Mouse (Mus musculus): Measurements from ENCODE around the gene Fnip2. TPM values are rescaled to one million over a fixed set of nuclear protein-coding genes. Genes with fewer than 3 reads are reported as not detected.
A peak's percentile ranks its signal among the peaks of the same experiment; 100 is the strongest.

Gene Fnip2
- total RNA-seq, 2 experiments from 2014 or later: 21.6 to 23.1 TPM

DNA sequence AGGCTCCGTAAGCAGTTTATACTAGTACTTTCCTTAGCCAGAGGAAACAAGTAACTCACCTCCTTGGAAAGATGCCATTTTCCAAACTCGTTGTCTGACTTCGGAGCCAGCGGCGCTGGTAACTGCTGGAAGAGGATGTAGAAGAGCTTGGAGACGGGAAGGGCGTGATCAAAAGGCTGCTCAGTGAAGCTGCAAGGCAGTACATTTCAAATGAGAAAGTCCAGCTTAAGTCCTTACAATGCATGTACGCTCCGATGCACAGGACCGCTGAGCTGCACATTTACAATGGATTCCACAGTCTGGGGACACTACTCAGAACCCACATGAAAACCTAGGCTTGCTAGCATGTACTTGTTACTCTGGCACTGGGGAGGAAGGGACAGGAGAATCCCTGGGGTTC, 67.3 kb downstream of the Fnip2 start:
- no peak for DNase-seq (ENCODE audit: extremely low spot score in 1 of 2, low spot score in 2 of 2)
- intact Hi-C loops (cut with DNase I): loop anchor here (5.0 kb wide), 1 partner anchor 87 kb away; no protein-coding TSS in a partner anchor

DNA sequence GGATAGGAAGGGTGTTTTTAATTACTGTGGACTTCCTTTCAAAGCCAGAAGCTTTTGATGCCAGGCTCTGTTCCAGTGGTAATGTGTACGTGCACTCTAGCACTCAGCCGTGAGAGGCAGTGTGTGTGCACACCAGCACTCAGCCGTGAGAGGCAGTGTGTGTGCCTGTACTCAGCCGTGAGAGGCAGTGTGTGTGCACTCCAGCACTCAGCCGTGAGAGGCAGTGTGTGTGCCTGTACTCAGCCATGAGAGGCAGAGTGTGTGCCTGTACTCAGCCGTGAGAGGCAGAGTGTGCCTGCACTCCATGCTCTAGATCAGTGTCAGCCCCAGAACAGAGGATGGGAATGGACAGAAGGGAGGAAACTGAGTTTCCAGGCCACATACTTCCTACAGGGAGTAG, 70.9 kb downstream of the Fnip2 start:
- intact Hi-C loops (cut with DNase I): loop anchor here (5.0 kb wide), 1 partner anchor 294 kb away; no protein-coding TSS in a partner anchor
- DNase-seq (ENCODE audit: extremely low spot score in 1 of 2, low spot score in 2 of 2): no peak

DNA sequence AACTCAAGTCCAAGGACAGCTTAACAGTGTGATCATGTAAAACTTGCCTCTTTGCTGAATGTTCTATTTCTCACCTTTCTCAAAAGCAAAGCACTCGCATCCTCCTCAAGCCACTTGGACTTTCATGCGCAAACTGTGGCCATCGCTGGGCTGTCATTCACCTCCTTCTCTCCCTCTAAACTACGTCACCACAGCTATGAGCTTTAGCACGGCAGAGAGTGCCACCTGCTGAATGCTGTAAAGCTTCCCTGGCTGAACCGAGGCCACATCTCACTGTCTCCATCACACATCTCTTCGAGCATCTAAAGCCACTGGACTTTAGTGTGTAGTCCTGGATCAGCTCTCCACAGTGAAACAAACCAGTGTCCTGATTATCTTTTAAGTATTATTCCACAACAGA, 72.4 kb downstream of the Fnip2 start:
- intact Hi-C loops (cut with DNase I): loop anchor here (5.0 kb wide), 1 partner anchor 293 kb away; no protein-coding TSS in a partner anchor
- DNase-seq (ENCODE audit: extremely low spot score in 1 of 2, low spot score in 2 of 2): no peak

DNA sequence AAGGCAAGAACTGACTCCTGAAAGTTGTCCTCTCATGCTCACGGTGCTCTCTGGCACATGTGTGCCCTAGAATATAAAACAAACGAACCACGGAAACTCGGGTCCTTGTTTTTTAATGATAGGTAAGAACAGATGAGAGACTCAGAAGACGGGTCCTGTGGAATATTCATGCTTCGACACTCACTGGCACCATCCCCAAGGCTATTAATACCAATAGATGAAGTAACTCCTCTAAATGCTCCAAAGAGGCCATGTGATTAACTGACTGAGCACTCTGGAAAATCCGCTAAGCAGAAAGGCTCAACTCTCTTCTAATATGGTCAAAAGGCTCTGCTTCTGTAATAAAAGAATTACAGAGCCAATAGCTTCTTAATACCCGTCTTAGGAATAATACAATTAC, 73.6 kb downstream of the Fnip2 start:
- DNase-seq (ENCODE audit: extremely low spot score in 1 of 2, low spot score in 2 of 2): no peak
- intact Hi-C loops (cut with DNase I): loop anchor here (5.0 kb wide), 1 partner anchor 272 kb away; no protein-coding TSS in a partner anchor

DNA sequence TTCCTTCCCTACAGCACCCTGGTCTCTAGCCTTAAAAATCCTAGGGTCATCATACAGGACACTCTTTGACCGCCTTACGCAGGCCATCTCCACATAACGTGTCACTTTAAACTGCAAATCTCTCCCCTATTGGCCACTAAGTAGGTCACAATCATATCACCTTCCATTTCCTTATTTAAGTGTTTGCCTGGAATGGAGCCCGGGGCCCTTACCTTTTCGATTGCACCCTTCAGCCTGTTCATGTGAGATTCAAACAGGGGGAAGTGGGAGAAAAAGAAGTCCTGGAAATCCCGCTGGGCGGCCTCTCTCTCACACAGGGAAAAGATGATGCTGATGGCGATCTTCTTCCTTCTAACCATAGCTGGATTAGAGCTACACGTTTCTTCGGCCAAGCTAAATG, 74.5 kb downstream of the Fnip2 start:
- DNase-seq (ENCODE audit: extremely low spot score in 1 of 2, low spot score in 2 of 2): no peak
- intact Hi-C loops (cut with DNase I): loop anchor here (5.0 kb wide), 1 partner anchor 271 kb away; no protein-coding TSS in a partner anchor

DNA sequence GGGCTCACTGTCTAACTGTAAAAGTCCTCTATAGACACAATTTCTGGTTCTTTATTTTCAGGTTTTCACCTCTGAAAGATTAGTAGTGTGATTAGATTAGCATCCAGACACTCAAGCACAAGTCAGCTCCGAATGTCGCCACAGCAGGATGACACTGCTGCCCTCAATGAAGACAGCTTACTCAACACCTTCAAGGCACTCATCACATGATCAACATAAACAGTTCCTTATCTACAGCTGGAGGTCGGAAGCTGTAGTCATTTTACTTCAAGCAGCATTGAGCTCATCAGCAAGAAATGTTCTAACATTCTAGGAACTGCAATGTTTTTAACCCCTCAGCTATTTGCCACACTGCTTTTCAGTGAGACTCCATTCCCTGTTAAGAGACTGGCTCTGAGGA, 76.0 kb downstream of the Fnip2 start:
- intact Hi-C loops (cut with DNase I): loop anchor here (5.0 kb wide), 1 partner anchor 269 kb away; no protein-coding TSS in a partner anchor
- DNase-seq (ENCODE audit: extremely low spot score in 1 of 2, low spot score in 2 of 2): no peak

DNA sequence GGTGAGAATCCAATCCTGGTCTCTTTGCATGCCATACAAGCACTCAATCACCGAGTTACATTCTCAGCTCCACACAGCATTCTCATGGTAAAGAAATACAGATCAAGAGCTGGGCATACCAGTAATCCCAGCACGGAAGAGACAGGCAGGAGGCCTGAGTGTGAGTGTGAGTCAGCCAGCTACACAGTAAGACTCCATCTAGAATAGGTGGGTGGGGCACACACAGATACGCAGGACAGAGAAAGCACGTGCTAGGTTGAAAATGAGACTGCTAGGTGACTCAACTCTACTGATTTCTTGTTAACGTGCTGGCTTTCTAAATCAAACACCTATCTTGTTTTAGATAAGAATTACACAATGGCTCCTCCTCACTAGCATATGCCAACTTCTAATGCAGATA, 77.5 kb downstream of the Fnip2 start:
- intact Hi-C loops (cut with DNase I): loop anchor here (5.0 kb wide), 1 partner anchor 268 kb away; no protein-coding TSS in a partner anchor
- no peak for DNase-seq (ENCODE audit: extremely low spot score in 1 of 2, low spot score in 2 of 2)

DNA sequence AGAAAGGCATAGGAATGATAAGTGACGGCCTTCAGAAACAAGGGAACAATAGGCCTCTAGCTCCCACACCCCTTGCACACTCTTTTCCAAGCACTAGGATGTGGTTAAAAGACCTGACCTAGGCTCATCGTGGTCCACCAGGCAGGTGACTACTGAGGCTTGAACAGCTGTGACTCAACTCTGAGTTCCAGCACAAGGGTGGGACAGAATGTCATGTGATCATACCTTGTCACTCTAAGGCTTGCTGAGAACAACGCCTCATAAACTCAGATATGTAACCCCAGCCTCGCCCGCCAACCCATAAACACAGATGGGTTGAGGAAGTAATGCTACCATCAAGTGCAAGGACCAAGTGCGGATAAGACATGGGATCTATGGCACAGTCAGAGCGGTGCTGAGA, 79.6 kb downstream of the Fnip2 start:
- DNase-seq (ENCODE audit: extremely low spot score in 1 of 2, low spot score in 2 of 2): no peak
- intact Hi-C loops (cut with DNase I): loop anchor here (10.0 kb wide), 1 partner anchor 533 kb away; no protein-coding TSS in a partner anchor

DNA sequence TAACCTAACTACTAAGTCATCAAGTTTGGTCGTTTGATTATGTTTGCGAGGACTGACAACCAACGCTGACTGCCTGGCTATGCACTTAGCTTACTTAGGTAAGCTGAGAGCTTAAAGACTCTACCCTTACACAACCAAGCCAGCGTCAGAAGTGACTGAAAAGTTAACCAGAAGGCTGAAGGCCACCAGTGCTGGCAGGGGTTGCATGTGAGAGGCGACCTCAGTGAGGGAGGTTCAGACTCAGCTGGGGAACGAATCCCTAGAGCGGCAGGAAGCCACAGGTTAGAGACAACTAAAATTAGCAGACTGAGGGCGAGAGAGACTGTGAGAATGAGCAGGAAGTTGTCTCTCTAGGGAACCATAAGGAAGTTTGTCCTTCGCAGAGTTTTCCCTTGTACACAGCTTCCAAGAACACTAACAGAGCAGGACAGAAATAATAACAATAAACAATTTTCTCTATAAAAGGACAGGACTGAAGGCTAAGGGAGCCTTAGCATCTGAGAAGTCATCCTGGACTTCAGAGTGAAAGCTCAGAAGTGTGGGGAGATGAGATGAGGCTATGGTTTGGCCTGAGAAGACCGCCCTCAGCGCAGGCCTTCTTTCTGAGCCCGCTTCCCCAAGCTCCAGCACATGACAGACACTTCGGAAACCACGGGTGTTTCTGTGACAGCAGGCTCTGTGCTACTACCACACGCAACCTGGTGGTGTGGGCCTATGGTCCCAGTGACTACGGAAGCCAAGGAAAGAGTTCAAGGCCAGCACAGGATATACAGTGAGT, 83.1 kb downstream of the Fnip2 start:
- intact Hi-C loops (cut with DNase I): loop anchor here (5.0 to 10.0 kb wide), 2 partner anchors 197 to 530 kb away; partner anchors contain the start of gene Rapgef2
- no peak for DNase-seq (ENCODE audit: extremely low spot score in 1 of 2, low spot score in 2 of 2)

DNA sequence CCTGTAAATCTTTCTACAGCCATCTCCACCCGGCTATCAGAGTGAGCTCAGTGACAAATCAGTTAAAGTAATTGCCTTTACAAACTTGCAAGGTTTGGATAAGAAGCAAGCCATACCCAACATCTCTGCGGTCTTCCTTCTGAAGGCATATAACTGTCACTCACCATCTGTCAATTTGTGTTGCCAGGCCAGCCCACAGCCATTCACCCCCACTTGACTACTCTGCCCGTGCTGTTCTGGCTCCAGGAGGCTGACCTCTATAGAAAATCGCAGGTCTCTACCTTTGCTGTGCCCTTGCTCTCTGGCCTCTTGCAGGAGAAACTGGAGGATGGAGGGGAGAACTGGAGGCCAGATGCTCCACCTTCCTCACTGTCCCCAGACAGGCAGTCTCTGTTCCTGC, 88.7 kb downstream of the Fnip2 start:
- no peak for DNase-seq (ENCODE audit: extremely low spot score in 1 of 2, low spot score in 2 of 2)
- intact Hi-C loops (cut with DNase I): no loop called here

DNA sequence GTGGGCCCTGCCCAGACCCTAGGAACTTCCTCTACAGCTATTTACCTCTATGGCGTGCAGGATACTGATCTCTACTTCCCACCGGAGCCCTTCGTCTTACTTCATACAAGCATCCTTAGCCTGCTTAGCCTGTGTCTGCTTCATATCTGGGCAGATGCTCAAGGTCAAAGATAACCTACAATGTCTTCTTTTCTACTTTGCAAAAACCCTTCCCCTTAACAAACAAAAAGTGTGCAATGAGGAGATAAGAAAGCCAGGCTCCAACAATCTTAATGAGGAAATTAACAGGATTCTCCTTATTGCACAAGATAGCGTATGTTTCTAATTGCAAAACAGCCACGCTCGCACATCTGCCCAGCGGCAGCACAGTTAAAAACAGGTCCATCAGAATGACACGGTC, 89.2 kb downstream of the Fnip2 start:
- no peak for DNase-seq (ENCODE audit: extremely low spot score in 1 of 2, low spot score in 2 of 2)
- intact Hi-C loops (cut with DNase I): no loop called here

DNA sequence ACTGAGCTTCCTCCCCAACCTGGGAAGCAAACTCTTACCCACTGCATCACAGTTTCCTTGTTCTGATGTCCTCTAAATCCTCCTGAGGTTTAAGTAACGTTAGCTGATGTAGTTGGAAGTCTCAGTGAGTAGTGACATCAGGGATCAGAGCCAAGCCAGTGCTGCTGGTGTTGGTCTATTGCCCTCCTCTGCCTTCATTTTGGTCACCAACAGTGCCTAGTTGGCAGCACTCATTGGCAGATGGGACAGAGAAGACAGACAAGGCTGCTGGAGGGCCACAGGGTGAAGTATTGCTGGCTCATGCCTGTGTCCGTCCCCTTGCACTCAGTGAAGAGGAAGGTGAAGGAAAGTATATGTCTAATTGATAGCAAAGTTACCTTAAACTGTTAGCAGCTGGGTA, 91.6 kb downstream of the Fnip2 start:
- intact Hi-C loops (cut with DNase I): no loop called here
- no peak for DNase-seq (ENCODE audit: extremely low spot score in 1 of 2, low spot score in 2 of 2)

DNA sequence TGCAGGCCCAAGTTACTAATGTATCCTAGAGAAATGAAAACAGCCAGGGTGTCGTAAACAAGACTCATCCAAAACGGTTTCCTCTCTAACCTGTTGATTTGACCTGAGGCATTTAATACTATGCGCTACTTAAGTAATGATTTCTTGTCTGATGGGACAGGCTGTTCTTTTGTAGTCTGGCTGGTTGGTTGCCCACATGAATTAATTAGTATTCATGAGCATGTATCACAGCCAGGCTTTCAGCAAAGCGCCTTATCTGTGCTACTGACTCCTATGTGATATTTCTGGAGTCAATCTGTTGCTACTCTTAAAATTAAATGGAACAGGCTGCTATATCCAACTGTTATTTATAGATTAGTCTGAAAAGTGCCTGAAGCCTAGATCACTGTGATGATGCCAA, 92.7 kb downstream of the Fnip2 start:
- intact Hi-C loops (cut with DNase I): no loop called here

DNA sequence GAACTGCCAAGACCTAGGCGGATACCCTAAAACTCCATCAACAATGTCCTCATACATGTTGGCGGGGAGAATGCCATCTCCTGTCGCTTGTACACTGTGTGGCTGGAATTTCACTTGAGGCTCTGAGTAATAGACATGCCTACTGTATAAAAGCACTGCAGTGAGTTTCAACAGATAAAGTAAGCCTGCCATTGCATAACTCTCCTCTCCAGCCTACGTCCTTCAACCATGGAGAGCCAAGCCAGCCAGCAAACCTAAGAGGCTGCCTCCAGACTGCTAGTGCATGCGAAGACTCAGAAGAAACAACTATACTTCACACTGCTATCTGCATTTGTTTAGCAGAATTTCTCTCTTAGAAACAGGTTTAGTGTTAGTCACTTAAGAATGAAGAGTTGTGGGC, 95.2 kb downstream of the Fnip2 start:
- DNase-seq (ENCODE audit: extremely low spot score in 1 of 2, low spot score in 2 of 2): no peak
- intact Hi-C loops (cut with DNase I): no loop called here

More for the DNA sequence above, 92.7 kb downstream of the Fnip2 start:
- peak in 1 of 2 experiments; percentile 76 for DNase-seq (ENCODE audit: extremely low spot score in 1 of 2, low spot score in 2 of 2)

DNA sequence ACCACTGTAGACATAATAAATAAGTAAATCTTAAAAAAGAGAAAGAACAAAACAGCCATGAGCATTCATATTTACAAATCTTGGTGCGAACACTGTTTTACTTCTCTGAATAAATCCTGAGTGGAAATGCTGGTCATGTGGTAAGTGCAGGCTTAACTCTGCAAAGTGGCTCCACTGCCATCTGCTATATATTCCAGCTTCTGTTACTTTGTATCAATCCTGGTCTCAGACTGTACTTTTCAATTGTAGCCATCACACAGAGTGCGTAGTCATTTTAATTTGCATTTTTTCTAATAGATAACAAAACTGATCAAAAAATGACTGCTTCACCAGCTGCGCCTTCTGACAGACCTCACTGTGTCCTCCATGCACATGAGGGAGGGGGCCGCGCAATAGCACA, 98.2 kb downstream of the Fnip2 start:
- no peak for DNase-seq (ENCODE audit: extremely low spot score in 1 of 2, low spot score in 2 of 2)

DNA sequence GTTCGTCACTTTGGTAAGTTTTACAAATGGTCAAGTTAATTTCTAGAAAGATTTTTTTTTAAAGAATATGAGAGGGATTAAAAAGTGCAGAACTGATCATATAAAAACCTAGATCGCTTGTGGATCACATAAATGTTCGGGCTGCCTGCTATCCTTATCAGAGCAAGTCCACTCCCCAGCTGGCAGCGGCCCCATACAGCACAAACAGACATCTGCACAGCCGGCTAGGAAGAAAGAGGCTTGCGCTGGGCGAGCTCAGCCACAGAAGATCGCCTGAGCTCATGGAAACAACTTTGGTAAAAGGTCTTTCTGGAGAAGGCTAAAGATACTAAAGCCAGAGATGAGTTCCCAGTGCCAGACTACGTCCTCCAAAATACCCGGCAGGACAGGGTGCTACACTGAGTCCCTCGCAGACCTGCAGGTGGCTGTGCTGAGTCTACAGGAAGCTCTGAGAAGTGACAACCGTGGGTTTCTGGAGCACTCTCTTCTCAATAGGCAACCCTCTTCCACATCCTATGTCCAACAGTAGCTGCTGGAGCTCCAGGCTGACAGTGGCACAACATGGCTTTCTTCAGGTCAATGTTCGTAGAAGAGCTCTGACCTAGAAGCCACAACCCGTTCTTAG, 108.8 kb downstream of the Fnip2 start:
- intact Hi-C loops (cut with DNase I): no loop called here
- DNase-seq (ENCODE audit: extremely low spot score in 1 of 2, low spot score in 2 of 2): no peak

More for the DNA sequence above, 98.2 kb downstream of the Fnip2 start:
- intact Hi-C loops (cut with DNase I): no loop called here

DNA sequence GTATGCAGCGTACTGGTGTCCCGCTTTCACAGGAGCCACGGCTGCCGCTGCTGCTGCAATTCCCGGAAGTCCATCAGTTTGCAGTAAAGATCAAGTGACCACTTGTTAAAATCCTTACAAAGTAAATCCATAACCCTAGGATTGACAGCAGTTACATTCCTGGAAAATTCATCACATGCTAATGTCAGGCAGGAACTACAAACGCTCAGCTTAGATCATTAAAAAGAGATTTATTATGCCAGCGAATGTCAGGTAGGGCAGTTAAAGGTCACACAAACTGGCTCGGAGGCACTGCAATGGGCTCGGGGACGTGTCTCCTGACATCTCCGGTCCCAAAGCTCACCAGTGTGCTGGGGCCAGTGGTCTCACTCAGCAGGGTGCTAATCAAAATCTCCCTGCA, 111.8 kb downstream of the Fnip2 start:
- DNase-seq (ENCODE audit: extremely low spot score in 1 of 2, low spot score in 2 of 2): no peak
- intact Hi-C loops (cut with DNase I): no loop called here

DNA sequence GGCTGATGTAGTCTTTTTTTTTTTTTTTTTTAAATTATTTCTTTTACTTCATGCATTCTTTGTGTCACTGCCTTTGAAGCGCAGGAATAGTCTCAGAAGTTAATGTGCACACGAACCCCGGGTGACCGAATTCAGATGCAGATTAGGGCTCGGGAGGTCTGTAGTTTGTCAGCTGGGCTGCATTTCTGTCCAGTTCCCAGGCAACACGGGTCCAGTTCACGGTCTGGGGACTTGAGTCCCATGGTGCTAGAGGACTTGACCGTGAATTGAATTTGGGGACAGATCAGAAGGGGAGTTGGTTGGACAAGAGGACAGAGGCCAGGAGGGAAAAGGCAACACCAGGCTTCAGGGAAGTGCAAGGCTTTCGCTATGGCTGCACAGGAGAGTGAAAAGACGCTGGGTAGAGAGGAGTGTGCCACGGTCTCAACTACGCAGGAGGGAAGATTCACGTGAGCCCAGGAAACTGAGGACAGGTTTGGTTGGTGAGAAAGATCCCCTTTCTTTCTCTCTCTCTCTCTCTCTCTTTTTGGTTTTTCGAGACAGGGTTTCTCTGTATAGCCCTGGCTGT, 114.8 kb downstream of the Fnip2 start:
- no peak for DNase-seq (ENCODE audit: extremely low spot score in 1 of 2, low spot score in 2 of 2)
- intact Hi-C loops (cut with DNase I): loop anchor here (2.0 kb wide), 1 partner anchor 152 kb away; no protein-coding TSS in a partner anchor

DNA sequence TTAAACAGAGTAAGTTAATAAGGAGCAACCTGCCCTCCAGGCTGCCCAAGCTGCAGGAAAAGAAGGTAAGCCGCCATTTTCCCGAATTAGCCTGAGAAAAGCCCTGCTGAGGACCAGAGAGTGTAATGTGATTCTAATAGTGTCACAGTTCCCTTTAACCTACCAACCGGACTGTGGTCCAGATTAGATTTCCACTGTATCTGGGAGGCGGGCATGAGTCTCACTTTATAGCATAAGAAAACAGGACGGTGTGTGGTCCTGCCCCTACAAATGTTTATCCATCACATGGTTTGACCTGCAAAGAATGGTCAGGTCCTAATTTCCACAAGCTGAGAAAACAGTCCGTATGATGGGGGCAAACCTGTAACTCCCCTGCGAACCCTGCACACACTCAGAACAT, 118.2 kb downstream of the Fnip2 start:
- intact Hi-C loops (cut with DNase I): no loop called here
- no peak for DNase-seq (ENCODE audit: extremely low spot score in 1 of 2, low spot score in 2 of 2)

DNA sequence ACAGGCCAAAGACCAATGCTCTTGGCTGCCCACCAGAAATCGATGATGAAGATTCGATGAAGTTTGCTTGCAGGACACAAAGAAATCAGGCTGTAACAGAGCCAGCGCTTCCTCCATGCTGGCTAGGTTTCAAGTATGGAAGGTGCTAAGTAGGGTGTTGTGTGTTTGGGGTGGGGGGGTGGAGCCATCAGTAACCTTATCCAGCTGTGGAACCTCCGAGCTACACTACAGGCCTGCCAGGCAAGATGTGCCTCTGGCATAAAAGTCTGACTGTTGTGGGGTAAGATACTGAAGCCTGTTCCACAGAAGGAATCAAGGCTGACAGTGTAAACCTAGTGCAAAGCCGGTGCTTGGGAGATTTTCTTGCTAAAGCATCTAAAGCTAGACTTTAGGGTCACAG, 119.2 kb downstream of the Fnip2 start:
- intact Hi-C loops (cut with DNase I): no loop called here
- no peak for DNase-seq (ENCODE audit: extremely low spot score in 1 of 2, low spot score in 2 of 2)
